Mouse (Mus musculus) midbrain, embryonic 16.5 days (tissue): ENCODE results near the gene Dhx30. TPM values are rescaled to one million over a fixed set of nuclear protein-coding genes. Genes with fewer than 3 reads are reported as not detected.

Source experiments
- ATAC-seq: fragments of 200-750 bp; cut with Nextera tagmentation; 2 replicates; pipeline ENCODE4 v1.8.0; 2017; ENCODE audit warnings: moderate TSS enrichment
- H3K27ac ChIP-seq: fragments of 300-500 bp; sonication (generic); 2 replicates; pipeline ENCODE4 v1.5.1; 2014; ENCODE audit warnings: mild to moderate bottlenecking, low read length, mixed read lengths
- H3K27me3 ChIP-seq: fragments of 300-500 bp; sonication (generic); 2 replicates; pipeline ENCODE4 v1.6.1; 2014; ENCODE audit warnings: low read depth, low read length, mixed read lengths; ENCODE audit not compliant: control insufficient read depth, insufficient read depth
- H3K36me3 ChIP-seq: fragments of 300-500 bp; sonication (generic); 2 replicates; pipeline ENCODE4 v1.6.1; 2014; ENCODE audit warnings: mild to moderate bottlenecking, low read length, moderate library complexity, mixed read lengths; ENCODE audit not compliant: control insufficient read depth, insufficient read depth
- H3K4me1 ChIP-seq: fragments of 300-500 bp; sonication (generic); 2 replicates; pipeline ENCODE4 v1.6.1; 2014; ENCODE audit warnings: mild to moderate bottlenecking, low read length, mixed read lengths; ENCODE audit not compliant: control insufficient read depth, insufficient read depth
- H3K4me2 ChIP-seq: fragments of 300-500 bp; sonication (generic); 2 replicates; pipeline ENCODE4 v1.6.1; 2014; ENCODE audit warnings: mild to moderate bottlenecking, low read length, mixed read lengths
- H3K4me3 ChIP-seq: fragments of 300-500 bp; sonication (generic); 2 replicates; pipeline ENCODE4 v1.5.1; 2014; ENCODE audit warnings: low read depth, mild to moderate bottlenecking, low read length, moderate library complexity, mixed read lengths
- H3K9ac ChIP-seq: fragments of 300-500 bp; sonication (generic); 2 replicates; pipeline ENCODE4 v1.6.1; 2014; ENCODE audit warnings: low read depth, low read length, mixed read lengths
- H3K9me3 ChIP-seq: fragments of 300-500 bp; sonication (generic); replicated peaks from 2 replicates; pipeline ENCODE4 v1.6.1; 2014; ENCODE audit warnings: mild to moderate bottlenecking, low read length, mixed read lengths; ENCODE audit not compliant: control insufficient read depth, poor library complexity, severe bottlenecking
- WGBS: fragments of 180-500 bp; shearing (Covaris S2); extraction: QIAGEN DNeasy Blood & Tissue Kit; methylation state at CpG from one replicate; pipeline ENCODE4 v1.1.7; 2014; 5-methylcytosine and 5-hydroxymethylcytosine counted together
- polyA plus RNA-seq: library from polyadenylated mRNA; unstranded; fragments of >200 nt; fragmentation: Nextera tagmentation; extraction: Ambion mirVana; gene quantifications from 2 replicates; pipeline ENCODE4 v1.2.1, GENCODE M21; 2015

Gene Dhx30
- polyA plus RNA-seq, 1 experiment from 2014 or later: 177 TPM

GRCm38 (mm10) chr9:110116977-110117778 is 452 bp downstream of the Dhx30 start, which contains the start of gene Smarcc1:
TSS of gene Smarcc1 (plus strand) at chr9:110117708.
- WGBS: under 1% methylated on average over 72 of the region's 79 CpGs
- Histone ChIP-seq H3K9ac (peak within 1 kb of the TSS; percentile 91), H3K36me3 (peaks cover 15% of the 10 kb centered on the region), H3K27me3 (no peaks in the 10 kb centered on the region), H3K4me2 (peak within 1 kb of the TSS; percentile 85), H3K4me3 (peak within 1 kb of the TSS; percentile 99), H3K27ac (peak within 1 kb of the TSS; percentile 95), H3K9me3 (no peaks in the 10 kb centered on the region), H3K4me1 (peaks cover 26% of the 10 kb centered on the region)
- peak; percentile 98 for ATAC-seq

DNA sequence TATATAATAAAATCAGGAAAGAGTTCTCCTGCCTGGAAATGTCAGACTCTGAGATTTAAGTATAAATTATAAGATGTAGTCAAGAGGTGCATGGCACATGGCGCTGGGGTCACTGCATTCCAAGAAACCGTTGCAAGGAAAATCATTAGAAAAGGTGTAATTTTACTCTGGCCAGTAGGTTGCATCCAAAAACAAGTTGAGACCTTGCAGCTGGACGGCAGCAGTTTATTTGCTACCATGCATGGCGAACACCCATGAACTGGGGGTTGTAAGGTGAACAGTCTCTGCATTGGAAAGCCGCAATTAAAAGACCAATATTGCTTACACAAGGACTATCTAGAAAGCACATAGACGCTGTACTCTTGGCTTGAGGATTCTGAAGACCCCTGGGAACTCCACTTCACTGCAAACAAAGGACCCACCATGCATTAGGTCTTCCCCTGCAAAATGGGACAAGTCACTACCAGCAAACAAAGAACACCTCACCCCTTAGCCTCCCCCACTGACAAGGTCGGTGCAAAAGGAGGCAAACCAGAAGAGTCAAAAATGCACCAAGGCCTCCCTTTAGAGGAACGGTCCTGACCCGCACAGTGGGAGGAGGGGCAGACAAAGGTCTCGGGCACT is 1.2 kb downstream of the Dhx30 start:
- peak overlapping the region; percentile 91 for H3K9ac ChIP-seq
- WGBS: 6% methylated on average over 10 of the region's 10 CpGs
- no peaks in the 10 kb centered on the region for H3K27me3 ChIP-seq
- no peaks in the 10 kb centered on the region for H3K9me3 ChIP-seq
- peaks cover 26% of the 10 kb centered on the region for H3K4me1 ChIP-seq
- H3K4me2 ChIP-seq: peak overlapping the region; percentile 85
- H3K4me3 ChIP-seq: peak overlapping the region; percentile 99
- peak overlapping the region; percentile 95 for H3K27ac ChIP-seq
- ATAC-seq: peak; percentile 76
- peaks cover 20% of the 10 kb centered on the region for H3K36me3 ChIP-seq

- peaks cover 38% of the 10 kb centered on the region for H3K36me3 ChIP-seq
These were observed 16.7 kb downstream of the Dhx30 start for GRCm38 (mm10) chr9:110100627-110101600.

DNA sequence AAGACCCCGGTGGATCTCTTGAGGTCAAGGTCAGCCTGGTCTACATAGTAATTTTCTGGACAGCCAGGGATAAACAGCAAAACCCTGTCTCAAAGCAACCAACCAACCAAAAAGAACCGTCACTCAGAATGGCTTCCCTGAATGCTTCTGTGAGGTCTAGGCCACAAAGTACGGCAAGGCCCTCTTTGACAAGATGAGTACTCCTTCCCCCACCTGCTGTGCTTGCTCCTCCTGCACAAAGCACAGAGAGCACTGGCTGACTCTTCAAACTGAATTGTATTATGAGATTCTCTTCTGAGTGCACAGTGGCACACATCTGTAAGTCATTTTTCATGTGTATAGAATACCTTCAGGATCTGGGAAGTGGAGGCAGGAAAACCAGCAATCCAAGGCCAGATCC is 19.8 kb downstream of the Dhx30 start:
- H3K4me2 ChIP-seq: no peak overlapping the region
- H3K27ac ChIP-seq: no peak overlapping the region
- no peaks in the 10 kb centered on the region for H3K9me3 ChIP-seq
- peaks cover 45% of the 10 kb centered on the region for H3K36me3 ChIP-seq
- H3K27me3 ChIP-seq: no peaks in the 10 kb centered on the region
- 80% methylated on average over 3 of the region's 3 CpGs for WGBS
- no peak for ATAC-seq
- H3K4me3 ChIP-seq: no peak overlapping the region
- H3K9ac ChIP-seq: no peak overlapping the region
- peaks cover 9% of the 10 kb centered on the region for H3K4me1 ChIP-seq

More at GRCm38 (mm10) chr9:110100627-110101600, 16.7 kb downstream of the Dhx30 start:
- H3K4me3 ChIP-seq: peak overlapping the region; percentile 55
- H3K4me2 ChIP-seq: peak overlapping the region; percentile 79
- no peak overlapping the region for H3K27ac ChIP-seq
- ATAC-seq: peak; percentile 97
- peak overlapping the region; percentile 74 for H3K9ac ChIP-seq
- no peaks in the 10 kb centered on the region for H3K9me3 ChIP-seq
- H3K4me1 ChIP-seq: peaks cover 9% of the 10 kb centered on the region
- 3% methylated on average over 41 of the region's 41 CpGs for WGBS
- no peaks in the 10 kb centered on the region for H3K27me3 ChIP-seq

DNA sequence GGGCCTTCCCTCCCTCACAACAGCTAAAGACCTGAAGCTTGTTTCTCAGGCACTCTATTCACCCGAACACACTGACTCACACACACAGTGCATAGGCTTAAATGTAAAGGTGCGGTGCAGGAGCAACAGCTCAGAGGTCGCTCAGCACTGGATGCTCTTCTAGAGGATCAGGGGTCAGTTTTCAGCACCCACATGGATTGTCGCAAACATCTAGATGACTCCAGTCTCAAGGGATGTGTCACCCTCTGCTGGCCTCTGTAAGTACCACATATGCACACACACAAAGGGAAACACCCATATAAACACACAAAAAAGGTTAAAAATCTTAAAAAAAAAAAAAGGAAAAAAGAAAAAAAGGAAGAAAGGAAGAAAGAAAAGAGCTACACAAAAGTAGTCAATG is 22.9 kb downstream of the Dhx30 start:
- Histone ChIP-seq H3K4me3 (no peak overlapping the region), H3K4me1 (no peaks in the 10 kb centered on the region), H3K27ac (no peak overlapping the region), H3K36me3 (peaks cover 67% of the 10 kb centered on the region), H3K27me3 (no peaks in the 10 kb centered on the region), H3K9me3 (no peaks in the 10 kb centered on the region), H3K9ac (no peak overlapping the region), H3K4me2 (no peak overlapping the region)
- ATAC-seq: no peak
- 96% methylated on average over 4 of the region's 4 CpGs for WGBS

DNA sequence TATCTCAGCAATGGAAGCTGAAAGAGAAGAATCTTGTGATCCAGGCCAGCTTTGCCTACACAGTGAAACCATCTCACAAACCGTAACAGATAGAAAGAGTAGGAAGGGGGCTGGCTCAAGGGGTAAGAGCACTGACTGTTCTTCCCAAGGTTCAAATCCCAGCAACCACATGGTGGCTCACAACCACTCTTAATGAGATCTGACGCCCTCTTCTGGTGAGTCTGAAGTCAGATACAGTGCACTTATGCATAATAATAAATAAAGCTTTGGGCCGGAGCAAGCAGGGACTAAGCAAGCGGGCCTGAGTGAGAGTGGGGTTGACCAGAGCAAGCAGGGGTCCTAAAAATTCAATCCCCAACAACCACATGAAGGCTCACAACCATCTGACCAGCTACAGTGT is 24.3 kb downstream of the Dhx30 start:
- 85% methylated on average over 4 of the region's 4 CpGs for WGBS

DNA sequence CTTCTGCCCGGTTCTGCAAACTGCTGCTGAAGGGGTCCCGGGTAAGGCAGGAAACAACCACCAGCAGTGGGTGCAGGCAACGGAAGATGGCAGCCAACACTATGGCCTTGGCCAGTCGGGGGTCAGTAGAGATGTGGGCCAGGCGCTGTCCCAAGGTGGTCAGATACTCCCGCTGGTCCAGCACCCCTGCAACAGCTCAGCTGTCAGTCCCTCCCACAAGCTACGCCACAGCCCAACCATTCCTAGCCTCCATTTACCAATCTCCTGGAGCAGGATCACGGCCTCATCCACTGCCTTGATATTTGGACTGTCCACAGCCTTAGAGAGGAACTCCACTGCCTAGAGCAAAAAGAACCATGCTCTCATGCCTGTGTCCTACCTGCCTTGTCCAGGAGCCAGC is 31.9 kb downstream of the Dhx30 start:
- WGBS: 97% methylated on average over 8 of the region's 8 CpGs
- H3K4me3 ChIP-seq: no peak overlapping the region
- H3K4me2 ChIP-seq: no peak overlapping the region
- no peaks in the 10 kb centered on the region for H3K9me3 ChIP-seq
- no peak overlapping the region for H3K9ac ChIP-seq
- peaks cover 79% of the 10 kb centered on the region for H3K36me3 ChIP-seq
- no peaks in the 10 kb centered on the region for H3K4me1 ChIP-seq
- no peak overlapping the region for H3K27ac ChIP-seq
- no peaks in the 10 kb centered on the region for H3K27me3 ChIP-seq
- no peak for ATAC-seq

More for the DNA sequence above, 24.3 kb downstream of the Dhx30 start:
- Histone ChIP-seq H3K36me3 (peaks cover 75% of the 10 kb centered on the region), H3K4me1 (no peaks in the 10 kb centered on the region), H3K4me2 (no peak overlapping the region), H3K4me3 (no peak overlapping the region), H3K9ac (no peak overlapping the region), H3K27ac (no peak overlapping the region), H3K9me3 (no peaks in the 10 kb centered on the region), H3K27me3 (no peaks in the 10 kb centered on the region)
- no peak for ATAC-seq

GRCm38 (mm10) chr9:110084201-110084964 is 33.2 kb downstream of the Dhx30 start:
- Histone ChIP-seq H3K9me3 (no peaks in the 10 kb centered on the region), H3K36me3 (peaks cover 73% of the 10 kb centered on the region), H3K27ac (no peak overlapping the region), H3K4me2 (no peak overlapping the region), H3K4me3 (no peak overlapping the region), H3K27me3 (no peaks in the 10 kb centered on the region), H3K4me1 (no peaks in the 10 kb centered on the region), H3K9ac (no peak overlapping the region)
- no peak for ATAC-seq
- 85% methylated on average over 25 of the region's 25 CpGs for WGBS
